Mouse (Mus musculus) thymus, postnatal 36 days (tissue): ENCODE data around the gene Tec.
A peak's percentile ranks its signal among the peaks of the same experiment; 100 is the strongest.

Source experiments
- DNase-seq, 2 experiments: peaks; one replicate each; pipeline ENCODE4 v3.0.0; 2022; ENCODE audit warnings: mixed read lengths in 2 of 2

Gene Tec

DNA sequence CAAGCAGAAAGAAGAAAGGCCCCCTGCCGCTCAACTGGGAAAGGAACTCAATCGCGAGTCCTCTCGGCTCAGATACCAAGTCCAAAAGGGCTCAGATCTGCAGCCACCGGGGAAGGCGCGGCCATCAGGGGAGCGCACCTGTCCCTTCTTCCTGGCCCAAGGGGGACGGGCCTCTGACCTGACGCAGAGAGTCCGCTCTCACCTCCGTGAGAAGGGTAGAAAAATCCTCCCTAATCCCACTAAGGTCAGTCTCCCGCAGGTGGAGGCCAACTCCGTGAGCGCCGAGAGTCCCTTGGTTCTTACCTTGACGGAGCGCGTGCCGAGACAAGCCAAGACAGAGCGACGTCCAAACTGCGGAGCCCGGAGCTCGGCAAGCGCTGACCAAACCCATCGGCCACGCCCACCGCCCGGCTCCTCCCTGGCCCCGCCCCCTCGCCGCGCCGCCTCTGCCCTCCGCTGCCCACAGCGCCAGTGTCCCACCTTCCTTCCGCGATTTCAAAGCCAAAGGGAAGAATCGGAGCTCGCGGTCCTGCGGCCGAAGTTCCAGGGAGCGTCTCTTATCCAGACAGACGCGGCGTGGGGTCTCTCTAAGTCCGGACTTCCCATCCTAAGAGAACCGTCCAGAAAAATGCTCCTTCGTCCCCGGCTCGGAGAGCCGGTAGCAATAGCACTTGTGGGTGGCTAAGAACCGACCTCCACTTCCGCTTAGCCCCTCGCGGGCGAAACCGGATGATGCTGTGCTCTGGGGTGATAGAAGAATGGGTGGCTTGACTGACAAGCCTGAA, at the start of gene Tec:
Tec (minus strand) TSS at position 393 of the 785 bp plus-strand sequence.
- peak; percentile 88 to 92 for DNase-seq

DNA sequence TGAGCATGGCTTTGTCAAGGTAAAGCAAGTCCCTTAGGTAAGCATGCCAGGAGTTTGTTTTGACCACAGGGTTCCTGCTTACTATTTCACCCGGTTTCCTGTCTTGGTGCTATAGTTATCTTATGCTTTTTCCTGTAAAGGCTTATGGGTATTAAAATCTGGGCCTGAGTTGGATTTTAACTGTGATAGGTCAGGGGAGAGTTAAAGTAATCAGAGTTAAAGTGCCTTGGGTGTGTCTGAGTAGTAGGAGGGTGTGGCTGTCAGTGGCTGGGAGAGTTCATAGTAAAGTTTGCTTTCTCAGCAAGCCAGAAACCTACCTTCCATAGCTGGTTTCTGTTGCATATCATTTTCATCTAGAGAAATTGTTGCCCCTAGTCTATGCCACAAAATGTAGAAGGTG, 48.6 kb upstream of the Tec start:
- no peak for DNase-seq

DNA sequence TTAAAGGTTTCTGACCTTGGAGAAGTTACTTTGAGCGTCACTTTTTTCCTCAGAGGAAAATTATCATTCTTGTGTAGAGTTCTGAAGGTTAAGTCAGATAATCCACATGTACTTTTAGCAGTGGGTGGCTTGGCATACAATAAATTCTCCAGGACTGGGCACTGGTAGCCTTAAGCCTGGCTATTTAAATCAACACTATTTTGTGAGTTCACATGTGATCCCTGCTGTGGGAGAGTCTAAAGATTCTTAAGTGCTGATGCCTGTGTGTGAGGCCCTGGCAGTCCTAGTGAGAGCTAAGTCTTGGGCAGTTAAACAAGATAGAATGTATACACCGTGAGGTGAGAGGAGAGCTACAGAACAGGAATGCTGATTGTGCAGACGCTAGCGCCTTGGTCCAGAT, 47.8 kb upstream of the Tec start:
- DNase-seq = no peak

DNA sequence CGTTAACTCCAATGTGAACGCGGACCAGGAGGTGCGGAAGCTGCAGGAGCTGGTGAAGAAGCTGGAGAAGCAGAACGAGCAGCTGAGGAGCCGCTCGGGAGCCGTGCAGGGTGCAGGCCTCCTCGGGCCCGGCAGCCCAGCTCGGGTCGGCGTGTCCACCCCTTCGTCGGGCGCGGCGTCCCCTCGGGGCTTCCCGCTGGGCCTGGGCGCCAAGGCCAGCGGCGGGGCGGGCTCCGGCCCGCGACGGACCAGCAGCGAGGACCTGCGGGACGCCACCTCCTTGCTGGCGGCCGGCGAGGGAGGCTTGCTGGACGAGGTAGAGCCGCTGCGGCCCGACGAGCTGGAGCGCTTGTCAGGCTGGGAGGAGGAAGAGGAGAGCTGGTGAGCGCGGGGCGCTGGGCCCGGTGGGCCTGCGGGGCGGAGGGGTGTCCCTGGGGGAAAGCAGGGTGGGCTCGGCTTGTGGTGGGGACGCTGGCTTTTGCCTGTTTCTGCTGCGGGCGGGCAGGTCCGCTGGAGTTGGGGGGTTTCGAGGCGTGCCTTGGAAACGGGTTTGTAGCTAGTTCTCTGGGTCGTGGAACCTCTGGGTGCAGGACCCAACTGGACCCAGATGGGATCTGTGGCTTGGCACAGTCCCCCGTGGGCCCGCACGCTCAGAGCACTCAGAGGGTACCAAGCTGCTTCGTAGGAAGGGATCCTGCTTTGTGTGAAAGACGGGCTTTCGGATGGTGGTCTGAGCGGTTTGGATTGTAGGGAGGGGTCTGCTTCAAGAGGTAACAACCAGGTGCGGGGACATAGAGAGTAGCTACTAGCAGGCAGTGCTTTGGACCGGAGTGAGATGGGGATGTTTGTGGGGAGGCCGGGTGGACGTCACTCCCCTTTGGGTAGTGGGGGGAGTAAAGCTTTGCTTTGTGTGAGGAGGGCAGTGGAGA, 46.6 kb upstream of the Tec start:
- DNase-seq = peak; percentile 21 to 67

DNA sequence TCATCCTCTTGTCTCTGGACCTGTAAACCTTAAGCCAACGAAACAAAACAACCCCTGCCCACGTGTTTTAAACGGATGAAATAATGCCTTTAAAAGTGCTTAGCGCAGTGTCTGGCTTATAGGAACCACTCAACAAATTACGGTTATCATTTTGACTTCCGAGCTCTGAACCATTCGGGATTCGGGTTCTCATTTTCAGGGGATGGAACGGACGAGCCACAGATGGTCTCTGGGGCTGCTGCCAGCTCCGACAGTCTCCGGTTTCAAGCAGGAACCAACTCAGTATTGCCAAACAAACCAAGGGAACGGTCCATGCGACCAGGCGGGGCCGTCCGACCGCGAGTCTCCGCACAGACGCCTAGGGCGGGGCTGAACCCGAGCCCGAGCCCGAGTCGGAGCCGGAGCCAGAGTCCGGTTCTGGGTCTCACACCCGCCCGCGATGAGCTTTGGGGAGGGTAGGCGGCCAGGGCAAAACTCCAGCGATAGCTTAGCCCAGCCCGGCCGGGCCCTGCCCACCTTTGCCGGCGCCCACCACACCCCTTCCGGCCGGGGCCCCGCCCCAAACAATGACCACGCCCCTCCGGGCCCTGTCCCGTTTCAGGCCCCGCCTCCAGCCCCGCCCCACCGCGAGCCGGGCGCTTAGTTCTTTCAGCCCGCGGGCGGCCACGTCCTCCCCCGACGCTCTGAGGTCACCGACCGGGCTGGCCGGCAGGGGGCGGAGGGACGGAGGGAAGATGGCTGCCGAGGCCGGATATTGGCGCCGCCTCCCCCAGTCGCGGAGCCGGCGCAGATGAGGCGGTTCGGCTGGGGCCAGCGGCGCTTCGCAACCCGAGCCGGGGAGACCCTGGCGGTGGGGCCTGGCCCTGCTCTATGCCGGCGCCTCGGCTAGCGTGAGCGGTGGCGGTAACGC, 45.6 kb upstream of the Tec start, which contains the start of gene Slain2:
Slain2 (plus strand) TSS at position 657 of the 910 bp plus-strand sequence.
- peak; percentile 98 to 99 for DNase-seq

DNA sequence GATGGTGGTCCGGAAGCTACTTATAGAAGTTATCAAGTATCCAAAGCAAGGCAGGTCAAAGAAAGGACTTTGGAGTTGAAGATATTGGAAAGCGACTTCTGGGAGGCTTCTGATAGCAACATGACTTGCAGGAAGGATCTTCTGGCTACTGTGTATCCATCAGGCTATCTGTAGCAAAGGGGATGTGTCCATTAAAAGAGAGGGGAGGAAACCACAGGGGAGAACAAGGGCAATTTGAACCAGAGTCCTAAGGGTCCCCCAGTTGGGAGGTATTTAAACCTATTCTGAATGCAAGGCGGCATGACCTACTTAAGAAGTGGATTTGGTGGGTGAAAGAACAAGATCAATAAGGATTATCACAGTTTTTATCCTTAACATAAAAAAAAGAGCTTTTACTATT, 43.0 kb upstream of the Tec start:
- no peak for DNase-seq

DNA sequence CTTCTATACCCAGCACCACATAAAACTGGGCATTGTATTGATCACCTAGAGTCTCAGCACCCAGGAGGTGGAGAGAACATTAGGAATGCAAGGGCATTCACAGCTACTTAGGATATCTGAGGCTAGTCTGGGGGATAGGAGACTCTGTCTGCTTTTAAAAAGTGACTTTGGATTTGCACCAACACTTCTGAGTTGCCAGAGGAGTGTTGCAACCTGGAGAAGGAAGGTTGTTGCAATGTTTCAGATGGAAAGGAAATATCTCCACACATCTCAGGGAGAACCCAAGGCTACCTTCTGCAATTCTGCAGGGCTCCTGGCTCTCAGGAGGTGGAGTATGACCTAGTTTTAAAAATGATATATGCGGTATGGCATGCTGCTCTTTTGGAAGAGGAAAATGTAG, 42.1 kb upstream of the Tec start:
- no peak for DNase-seq

DNA sequence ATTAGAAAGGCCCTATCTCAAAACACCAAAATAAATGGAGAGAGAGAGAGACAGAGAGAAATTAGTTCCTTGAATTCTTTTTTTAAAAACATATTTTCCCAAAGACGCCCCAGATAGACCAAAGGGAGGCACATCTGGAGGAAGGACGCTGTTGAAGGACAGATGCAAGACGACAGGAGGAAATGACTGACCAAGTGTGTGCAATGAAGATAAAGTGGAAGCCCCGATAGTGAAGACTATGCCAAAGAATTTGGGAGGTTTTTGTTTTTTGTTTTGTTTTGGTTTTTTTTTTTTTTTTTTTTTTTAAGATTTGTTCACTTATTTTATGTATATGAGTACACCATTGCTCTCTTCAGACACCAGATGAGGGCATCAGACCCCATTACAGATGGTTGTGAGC, 41.1 kb upstream of the Tec start:
- no peak for DNase-seq

DNA sequence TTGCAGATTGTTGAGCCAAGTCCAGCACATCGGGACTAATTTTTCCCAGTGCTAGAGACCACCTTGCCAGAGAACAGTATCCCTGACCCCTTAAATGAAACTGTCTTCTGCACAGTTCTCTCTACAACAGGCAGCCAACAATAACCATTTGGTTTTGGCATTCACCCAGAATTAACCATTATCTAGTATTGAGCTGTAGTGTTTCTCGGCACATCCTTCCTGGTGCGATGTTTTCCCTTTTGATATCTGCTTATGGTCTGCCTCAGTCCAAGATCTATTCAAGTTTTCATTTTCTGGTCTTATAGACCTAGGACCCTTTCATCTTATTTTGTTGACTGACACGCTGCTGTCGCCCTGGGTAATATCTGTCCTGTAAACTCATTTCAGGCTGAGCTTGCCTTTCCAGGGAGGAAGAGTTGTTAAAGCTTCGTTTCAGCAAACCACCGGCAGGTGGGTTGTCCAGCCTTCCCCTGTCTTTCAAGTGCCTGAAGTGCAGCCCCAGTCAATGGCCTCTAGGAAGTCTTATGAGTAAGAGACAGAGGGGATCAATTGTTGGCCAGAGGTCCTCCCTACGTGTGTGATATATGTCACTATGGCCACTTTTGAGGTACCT, 40.1 kb upstream of the Tec start:
- no peak for DNase-seq

DNA sequence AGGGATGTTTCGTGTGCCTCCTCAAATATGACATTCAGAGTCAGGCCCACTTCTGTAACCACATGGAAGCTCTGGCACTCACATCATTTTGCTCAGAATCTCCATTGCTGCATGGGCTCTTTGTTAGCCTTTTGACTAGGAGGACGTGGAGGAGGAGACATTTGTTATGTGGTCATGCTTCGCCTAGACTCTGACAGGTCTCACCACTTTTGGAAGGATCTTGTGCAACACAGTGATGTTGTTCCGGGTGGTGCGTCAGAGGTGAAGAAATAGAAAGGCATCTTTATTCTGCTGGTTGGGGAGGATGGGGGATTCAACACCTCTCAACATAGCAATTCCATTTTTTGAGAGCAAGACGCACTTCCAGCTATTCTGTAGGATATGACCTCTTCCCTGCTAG, 39.1 kb upstream of the Tec start:
- no peak for DNase-seq

DNA sequence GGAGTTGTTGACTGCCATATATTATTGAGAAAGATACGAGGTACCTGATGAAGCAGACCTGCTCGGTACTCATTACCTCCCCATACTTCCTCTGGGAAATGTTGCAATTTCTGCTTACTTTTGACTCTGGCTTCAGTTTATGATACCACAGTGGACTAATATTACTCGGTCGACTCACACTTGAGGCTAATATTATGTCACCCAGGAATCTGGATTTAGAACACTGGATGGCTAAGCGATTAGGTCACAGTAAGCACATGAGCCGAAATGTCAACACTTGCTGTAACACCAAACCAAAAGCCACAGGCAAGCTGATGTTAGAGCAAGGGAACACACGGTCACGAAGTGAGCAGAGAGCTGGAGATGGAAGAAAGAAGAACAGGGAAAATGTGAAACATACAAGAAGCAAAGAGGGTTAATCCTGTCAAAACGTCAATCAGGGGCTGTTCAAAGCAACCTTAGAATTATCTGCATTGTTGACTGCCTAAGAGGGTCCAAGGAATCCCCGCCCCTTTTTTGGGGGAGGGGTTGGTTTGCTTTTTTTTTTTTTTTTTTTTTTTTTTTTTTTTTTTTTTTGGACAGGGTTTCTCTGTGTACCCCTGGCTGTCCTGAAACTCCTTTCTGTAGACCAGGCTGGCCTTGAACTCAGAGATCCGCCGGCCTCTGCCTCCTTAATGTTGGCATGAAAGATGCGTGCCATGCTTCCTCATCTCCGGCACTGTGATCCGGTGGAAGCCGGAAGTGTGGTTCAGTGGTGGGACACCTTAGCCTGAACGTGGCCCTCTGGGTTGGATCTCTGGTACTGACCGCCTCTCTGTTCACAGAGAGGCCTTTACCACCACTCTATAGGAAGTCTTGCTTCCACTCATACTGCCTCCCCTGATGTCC, 36.9 kb upstream of the Tec start:
- no peak for DNase-seq

DNA sequence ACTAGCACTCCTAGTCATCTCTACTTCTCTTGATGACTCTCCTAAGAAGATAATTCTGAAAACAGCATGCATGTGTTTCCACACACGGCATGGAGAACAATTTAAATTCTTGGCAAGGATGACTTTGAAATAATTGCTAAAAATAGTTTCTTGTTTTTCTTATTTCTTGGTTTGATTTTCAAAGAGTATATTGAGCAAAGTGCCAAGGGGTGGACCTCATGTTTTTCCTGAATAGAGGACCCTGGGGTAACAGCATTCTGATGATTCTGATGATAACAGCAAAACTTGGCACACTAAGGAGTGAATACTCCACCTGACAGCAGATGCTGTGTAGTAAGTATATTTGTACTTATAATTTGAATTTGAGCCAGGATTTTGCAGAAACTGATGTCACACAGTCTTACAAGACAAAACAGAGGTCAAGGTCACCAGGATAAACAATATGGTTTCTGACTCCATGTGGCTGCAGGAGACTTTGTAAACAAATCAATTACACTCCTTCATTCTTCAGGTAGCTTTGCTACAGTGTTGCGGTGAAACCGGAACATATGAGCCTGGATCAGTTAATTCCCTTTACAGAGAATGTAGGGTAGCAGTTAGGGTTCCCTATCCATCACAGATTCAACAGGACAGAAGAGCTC, 34.7 kb upstream of the Tec start:
- DNase-seq = no peak

DNA sequence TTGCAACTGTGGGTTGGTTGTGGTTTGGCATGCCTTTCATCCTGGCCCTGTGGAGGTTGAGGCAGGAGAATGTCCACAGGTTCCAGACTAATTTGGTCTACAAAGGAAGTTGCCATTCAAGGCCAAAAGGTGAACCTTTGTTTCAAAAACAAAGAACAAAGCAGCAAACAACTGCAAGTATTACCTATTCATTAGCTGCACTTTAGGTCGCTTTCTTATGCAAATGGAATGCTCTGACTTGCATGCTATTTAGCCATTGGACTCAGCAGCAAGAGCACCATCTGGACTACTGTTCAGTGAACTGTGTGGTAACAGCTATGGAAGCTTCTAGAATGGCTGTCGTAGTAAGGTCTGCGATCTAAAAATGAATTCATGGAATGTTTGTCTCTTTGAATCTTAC, 34.0 kb upstream of the Tec start:
- no peak for DNase-seq

DNA sequence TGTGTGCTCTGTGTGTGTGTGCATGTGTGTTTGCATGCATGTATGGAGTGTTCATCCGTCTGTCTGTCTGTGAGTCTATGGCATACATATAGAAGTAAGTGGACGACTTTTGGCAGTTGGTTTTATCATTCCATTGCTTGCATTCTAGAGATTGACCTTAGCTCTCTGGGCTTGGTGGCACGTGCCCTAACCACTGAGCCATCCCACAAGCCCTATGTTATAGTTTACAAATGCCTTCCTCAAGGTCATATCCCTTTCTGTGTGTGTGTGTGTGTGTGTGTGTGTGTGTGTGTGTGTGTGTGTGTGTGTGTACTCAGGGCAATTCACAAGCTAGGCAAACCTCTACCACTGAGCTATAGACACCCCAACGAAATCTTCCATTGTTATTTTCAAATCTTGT, 33.6 kb upstream of the Tec start:
- no peak for DNase-seq

DNA sequence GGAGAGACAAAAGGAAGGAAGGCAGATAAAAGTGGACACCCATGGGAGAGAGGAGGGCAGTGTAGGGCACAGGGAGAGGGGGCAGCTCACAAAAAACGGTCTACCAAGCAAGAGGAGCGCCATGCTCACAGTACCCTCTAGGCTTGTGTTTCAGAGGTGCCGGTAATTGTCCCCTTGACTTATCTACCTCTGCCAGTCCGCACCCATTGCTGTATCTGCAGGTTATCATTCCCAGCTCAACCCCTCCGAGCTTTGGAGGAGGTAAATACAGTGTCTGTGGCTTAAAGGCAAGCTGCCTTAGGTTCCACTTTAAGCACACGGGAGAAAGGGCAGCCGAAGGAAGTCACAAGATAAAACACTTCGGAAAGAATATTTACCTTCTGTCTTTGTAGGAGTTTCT, 31.0 kb upstream of the Tec start:
- no peak for DNase-seq

DNA sequence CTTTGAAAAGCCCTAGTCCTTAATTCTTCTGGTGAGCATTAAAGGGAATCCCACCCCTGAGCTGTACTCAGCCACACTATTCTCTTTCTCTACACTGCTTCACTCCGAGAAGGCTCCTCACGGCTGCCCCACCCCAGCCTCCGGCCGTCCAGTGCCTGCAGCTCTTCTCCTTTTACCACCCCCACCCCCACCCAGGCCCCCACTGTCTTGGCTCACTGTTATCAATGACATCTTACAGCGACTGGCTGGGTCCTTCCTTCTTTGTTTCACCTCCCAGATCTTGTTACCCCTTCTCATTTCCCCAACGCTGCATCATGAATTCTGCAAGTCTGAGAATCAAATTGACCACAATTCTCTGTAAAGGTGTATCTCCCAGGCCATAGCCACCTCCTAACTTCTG, 29.7 kb upstream of the Tec start:
- no peak for DNase-seq

DNA sequence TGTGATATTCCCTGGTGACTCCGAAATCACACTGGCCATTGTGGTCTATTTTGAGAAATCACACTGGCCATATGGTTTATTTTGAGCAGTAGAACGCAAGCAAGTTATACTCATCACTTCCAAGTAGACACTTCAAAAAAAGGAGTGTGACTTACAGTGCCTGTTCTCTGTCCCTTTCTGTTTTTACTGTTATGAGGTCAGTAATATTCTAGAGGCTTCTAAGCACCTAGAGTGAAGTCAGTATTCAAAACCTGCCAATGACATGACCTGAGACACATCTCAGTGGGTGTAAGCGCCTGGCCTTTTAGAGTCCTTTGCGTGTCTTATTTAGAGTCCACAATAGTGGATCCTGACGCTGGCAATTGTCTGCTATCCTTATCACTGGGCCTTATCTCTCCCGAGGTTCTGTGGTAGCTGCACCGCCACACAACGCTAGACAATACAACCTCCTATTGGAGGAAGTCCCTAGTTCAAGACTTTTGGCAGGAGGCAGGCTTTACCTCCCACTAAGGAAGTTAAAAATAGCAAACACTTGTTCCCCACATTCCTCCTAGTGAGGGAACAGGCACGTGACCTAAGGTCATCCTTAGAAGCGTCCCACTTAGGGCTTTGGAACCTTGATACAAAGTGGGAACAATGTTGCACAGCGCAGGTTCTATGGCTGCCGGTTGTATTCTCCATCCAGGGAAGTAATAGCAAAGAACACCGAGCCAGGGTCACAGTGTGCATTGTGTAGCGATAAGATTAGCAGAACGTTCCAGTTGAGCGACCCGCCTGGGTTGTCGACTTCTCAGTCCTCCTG, 28.4 kb upstream of the Tec start:
- no peak for DNase-seq

DNA sequence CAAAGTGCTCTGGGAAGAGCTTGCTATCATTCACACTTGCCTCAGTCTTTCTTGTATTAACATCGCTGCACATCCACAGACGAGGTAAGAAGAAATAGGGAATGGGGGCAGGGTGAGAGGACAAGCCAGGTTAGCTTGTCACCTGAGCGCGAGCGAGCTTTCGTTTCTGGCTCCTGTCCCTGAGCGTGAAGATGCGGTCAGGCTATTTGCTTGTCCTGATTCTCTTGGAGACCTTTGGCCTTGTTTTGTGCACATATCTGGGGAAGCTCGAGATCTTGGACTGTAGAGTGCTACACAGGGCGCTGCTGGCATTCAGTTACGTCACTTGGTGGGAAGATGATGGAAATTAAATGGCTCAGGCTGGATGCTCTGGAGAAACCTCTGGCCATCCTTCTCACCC, 27.0 kb upstream of the Tec start:
- no peak for DNase-seq

DNA sequence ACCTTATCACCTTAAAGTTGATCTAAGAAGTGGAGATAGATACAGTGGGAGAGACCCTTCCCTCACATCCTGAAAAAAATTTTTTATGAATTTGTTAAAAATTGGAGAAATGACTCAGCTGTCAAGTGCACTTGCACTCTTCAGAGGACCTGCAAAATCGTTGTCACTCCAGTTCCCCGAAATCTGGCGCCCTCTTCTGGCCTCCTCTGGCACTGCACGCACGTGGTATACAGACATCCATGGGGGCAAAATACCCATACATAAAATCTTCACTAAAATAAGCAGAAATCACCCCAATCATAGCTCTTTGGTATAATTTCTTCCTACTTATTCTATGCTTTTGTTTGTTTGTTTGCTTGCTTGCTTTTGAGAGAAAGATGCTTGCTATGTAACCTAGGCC, 25.7 kb upstream of the Tec start:
- peak; percentile 17 to 32 for DNase-seq

DNA sequence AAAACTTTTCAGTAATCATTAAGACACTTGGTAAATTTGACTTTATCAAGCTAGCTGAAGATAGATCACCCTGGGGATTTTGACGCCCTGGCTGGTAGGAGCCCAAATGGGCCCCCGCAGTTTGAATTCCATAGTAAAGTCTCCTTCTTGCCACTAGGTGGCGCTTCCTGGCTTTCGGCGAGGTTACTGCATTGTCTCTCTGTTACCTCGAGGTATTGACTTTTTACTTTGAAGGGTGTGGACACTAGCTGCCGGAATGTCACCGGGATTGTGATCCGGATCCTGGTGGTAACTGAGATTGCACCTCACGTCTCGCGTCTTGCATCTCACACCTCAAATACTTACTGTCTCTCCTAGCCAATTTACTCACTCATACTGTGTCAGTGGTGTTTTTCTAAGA, 23.3 kb upstream of the Tec start:
- peak; percentile 41 to 42 for DNase-seq
